Mouse (Mus musculus): ENCODE data around the gene Eif3g.
A peak's percentile ranks its signal among the peaks of the same experiment; 100 is the strongest.

The Eif3g gene

DNA sequence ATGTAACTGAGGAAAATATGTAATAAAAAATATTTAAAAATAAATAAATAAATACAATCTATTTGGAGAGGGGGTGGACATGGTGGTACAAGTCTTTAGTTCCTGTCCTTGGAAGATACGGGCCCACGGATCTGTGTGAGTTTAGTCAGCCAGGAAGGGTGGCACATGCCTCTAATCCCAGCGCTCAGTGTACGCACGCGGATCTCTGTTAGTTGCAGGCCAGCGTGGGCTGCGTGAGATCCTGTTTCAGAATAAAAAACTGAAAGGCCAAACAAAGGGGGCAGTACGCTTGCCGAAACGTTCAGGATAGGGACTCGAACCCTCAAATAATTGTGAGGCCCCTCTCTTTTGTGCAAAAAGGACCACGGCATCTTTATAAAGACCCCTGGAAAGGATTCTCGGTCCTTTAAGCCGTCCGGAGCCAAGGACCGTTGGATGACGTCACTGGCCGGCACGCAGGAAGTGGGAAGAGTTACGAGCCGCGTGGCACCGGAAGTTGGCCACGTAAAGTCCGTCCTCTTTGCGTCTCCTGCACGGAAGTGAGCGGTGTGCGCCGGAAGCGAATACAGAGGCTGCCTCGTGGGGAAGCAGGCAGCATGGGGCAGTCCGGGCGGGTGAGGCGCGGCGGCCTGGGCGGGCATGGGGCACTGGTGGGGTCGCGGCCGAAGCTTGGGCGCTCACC, 10.6 kb downstream of the Eif3g start, which contains the start of gene Ppan:
Ppan (plus strand) TSS at position 472 of the 682 bp plus-strand sequence.
- DNase-seq: peak; percentile 97

GRCm38 (mm10) chr9:20887191-20887590, 11.2 kb downstream of the Eif3g start:
- DNase-seq: peak; percentile 2

DNA sequence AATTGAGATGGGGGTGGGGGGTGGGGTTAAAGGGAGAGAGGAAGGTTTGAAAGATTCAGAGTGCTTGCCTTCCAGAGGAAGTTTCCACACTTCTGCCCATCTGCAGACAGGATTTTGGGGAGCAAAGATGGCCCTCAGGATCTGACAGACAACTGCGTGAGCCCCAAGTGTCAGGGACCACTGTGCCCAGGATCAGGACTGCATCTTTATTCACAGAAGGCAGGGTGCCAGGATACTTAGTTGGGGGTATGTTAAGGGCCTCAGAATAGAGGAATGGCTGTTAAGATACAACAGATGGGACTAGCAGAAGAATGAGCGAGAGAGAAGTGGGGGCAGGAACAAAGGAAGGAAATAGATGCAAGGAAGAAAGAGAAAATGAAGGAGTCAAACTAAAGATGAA, 11.9 kb downstream of the Eif3g start:
- DNase-seq: no peak

GRCm38 (mm10) chr9:20879097-20879792, 19.2 kb downstream of the Eif3g start, which contains the start of gene Angptl6:
Angptl6 (minus strand) TSS chr9:20879727.
- DNase-seq: no peak

GRCm38 (mm10) chr9:20878710-20879065, 19.7 kb downstream of the Eif3g start:
- peak; percentile 50 for DNase-seq

GRCm38 (mm10) chr9:20878041-20878709, 20.2 kb downstream of the Eif3g start:
- DNase-seq: peak; percentile 100

- no peak for DNase-seq
Measured at GRCm38 (mm10) chr9:20877118-20878040, 21.0 kb downstream of the Eif3g start.

- no peak for DNase-seq
Measured at GRCm38 (mm10) chr9:20876318-20877117, 21.9 kb downstream of the Eif3g start.

DNA sequence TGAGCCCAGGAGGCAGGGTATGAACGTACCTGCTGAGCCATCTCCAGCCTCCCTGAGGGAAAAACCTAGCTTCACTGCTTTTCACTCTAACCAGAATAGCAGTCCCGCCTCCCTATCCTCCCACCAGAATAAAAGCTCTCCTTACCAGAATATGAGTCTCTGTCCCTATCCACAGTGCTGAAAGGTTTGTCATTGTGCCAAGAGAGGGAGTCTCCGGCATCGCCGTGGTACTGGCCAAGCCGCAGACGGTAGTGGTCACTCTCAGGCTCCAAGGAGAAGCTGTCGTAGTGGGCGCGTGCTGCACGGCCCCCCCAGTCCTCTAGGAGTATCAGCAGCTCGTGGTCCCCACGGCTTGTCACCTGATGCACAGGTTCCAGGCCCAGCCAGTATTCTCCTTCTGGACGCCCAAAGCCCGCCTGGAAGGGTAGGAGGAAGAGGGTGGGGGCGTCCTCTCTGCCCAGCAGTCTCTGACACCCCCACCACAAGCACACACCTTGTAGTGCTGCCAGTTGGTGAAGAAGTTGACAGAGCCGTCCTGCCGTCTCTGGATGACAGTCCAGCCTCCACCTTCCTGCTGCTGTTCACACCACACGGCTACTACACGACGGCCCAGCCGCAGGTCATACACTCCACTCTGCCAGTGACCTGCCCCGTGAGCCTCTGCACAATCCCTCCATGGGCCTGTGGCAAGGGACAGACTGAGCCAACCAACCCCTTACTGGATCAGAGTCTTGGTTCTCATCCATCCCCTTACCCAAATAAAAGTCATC, 23.2 kb downstream of the Eif3g start:
- no peak for DNase-seq

GRCm38 (mm10) chr9:20873521-20873920, 24.9 kb downstream of the Eif3g start:
- DNase-seq: no peak

GRCm38 (mm10) chr9:20872991-20873390, 25.4 kb downstream of the Eif3g start:
- DNase-seq: no peak

GRCm38 (mm10) chr9:20870211-20871173, 27.9 kb downstream of the Eif3g start:
- no peak for DNase-seq

- DNase-seq: no peak
Measured at GRCm38 (mm10) chr9:20869246-20869645, 29.2 kb downstream of the Eif3g start.

DNA sequence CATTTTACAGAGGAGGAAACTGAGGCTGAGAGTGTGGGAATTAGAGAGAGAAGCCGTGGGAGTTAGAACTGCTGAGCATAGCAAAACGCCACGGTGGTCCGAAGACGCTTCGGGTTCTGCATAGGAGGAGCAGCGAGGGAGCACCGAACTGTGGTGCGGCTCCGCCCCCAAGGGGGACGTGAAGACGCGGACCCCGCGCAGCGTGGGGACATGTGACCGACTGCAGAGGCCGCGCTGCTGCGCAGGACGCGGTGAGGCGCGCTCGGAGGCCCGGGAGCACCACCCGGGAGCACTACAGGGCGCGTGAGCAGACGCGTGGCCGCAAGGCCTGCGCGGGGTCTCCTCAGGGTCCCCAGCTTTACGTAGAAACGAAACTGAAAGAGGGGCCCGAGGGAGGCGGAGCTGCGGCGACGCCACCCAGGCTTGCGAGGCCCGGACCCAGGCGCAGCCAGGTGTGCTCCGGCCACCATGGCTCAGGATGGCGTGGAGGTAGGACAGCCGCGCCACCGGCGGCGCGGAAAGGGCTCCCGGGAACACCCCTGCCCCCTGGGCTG, 29.9 kb downstream of the Eif3g start, which contains the start of gene A230050P20Rik:
A230050P20Rik (plus strand) TSS at position 195 of the 554 bp plus-strand sequence.
- peak; percentile 86 for DNase-seq

- no peak for DNase-seq
Measured at GRCm38 (mm10) chr9:20866879-20867278, 31.5 kb downstream of the Eif3g start.

- DNase-seq: no peak
Measured at GRCm38 (mm10) chr9:20862225-20862624, 36.2 kb downstream of the Eif3g start.

DNA sequence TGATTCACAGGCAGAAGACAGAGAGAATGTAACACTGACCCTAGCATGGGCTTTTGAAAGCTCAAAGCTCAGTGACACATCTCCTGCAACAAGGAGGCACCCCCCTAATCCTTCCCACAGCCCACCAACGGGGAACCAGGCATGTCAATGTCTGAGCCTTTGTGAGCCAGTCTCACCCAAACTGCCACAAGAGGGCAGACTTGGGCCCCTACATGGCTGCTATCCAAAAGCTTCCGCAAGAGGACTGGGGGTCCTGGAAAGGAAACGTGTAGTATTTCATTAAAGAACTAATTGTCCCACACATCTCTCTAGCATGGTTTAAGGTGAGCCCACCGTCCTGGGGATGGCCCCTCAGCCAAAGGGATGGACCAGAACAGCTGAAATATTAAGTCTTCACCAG, 36.6 kb downstream of the Eif3g start:
- no peak for DNase-seq

DNA sequence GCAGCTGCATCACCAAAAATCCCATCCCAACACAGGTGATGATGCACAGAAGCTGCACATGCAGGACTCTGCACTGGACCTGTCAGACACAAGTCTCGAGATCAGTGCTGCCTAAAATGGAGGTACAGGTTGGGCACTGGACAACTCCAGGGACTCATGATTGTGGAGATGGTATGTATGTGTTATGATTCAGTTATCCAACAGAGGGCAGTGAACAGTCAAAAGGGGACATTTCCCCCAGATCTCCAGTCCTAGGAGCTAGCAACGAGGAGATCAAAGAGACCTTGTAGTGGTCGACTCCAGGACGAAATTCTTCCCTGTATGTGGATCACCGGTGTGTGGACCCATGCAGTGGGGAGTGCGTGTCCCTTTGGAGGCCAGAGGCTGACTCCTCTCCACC, 38.5 kb downstream of the Eif3g start:
- no peak for DNase-seq

DNA sequence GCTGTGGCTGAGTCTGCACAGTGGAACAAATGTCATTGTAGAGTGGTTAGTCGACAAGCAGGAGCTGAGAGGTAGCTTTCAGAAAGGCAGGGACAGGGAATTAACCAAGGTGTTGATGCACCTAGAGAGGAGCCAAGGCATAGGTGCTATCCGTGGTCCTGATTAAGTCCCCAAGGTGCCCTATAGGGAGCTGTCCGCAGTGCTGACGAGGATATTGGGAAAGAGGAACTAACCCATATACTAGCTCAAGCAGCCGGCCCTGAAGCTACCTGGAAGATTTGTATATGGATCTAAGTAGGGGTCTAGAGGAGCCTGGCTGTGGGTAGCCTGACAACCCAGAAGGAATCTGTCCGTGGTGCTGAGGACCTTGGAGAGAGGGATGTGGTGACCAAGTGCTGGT, 41.3 kb downstream of the Eif3g start:
- DNase-seq: no peak
